In genomic region chr5:41697958-41698357, GRCm38 (mm10) we compare ENCODE assay signal across 14 mouse cellular contexts. TPM values are rescaled to one million over a fixed set of nuclear protein-coding genes. Genes with fewer than 3 reads are reported as not detected.
DNase-seq lines count a peak whose midpoint lies in the region; ATAC-seq and TF ChIP-seq lines count a peak whose summit lies in the region.
"Had no signal": no experiment of that assay in that cellular context is flagged by ENCODE, and none has a peak within 500 bp of the region (broad histone marks: within the 10 kb centered on the region; RNA-seq: fewer than 3 reads in every experiment).

No protein-coding gene starts in this region.

- no peak overlapping the region for H3K4me2 ChIP-seq in forebrain, embryonic 13.5 days
- H3K4me2 ChIP-seq: embryonic facial prominence, embryonic 15.5 days; neural tube, embryonic 12.5 days had no signal

- no peak for DNase-seq in forebrain, embryonic 10.5 days (ENCODE audit: extremely low spot score, low spot score)
- no peak for DNase-seq in layer of hippocampus, adult 2 months (ENCODE audit: low spot score in 2 of 2)
- DNase-seq in layer of hippocampus, adult 8-10 months (ENCODE audit: low spot score in 2 of 2) = no peak
- DNase-seq in 416B (ENCODE audit: low read depth) (peak; percentile 67), NIH3T3 (ENCODE audit: low read depth) (peak; percentile 16)
- no peak for DNase-seq in urinary bladder, postnatal 10 days (ENCODE audit: low spot score)
- no peak for DNase-seq in cerebellum, adult 8-10 months
- DNase-seq: cerebellum, postnatal 14 days; heart, postnatal 36 days had no signal

- peak; percentile 50 for TF ChIP-seq CTCF in layer of hippocampus, adult 2 months (conservative IDR thresholded peaks at IDR 0.05)

- H3K9ac ChIP-seq in forebrain, embryonic 13.5 days = no peak overlapping the region
- H3K9ac ChIP-seq: embryonic facial prominence, embryonic 15.5 days; neural tube, embryonic 12.5 days had no signal

- no peak overlapping the region for H3K27ac ChIP-seq in forebrain, embryonic 13.5 days
- no peak overlapping the region for H3K27ac ChIP-seq in forebrain, embryonic 10.5 days
- H3K27ac ChIP-seq in layer of hippocampus, adult 2 months = no peak overlapping the region
- H3K27ac ChIP-seq: embryonic facial prominence, embryonic 15.5 days; midbrain, embryonic 10.5 days; neural tube, embryonic 12.5 days had no signal

- H3K4me1 ChIP-seq in forebrain, embryonic 13.5 days = no peaks in the 10 kb centered on the region
- no peaks in the 10 kb centered on the region for H3K4me1 ChIP-seq in forebrain, embryonic 10.5 days
- H3K4me1 ChIP-seq: embryonic facial prominence, embryonic 15.5 days; midbrain, embryonic 10.5 days; neural tube, embryonic 12.5 days had no signal

- no peaks in the 10 kb centered on the region for H3K9me3 ChIP-seq in forebrain, embryonic 13.5 days (replicated peaks)
- H3K9me3 ChIP-seq in forebrain, embryonic 10.5 days = no peaks in the 10 kb centered on the region
- H3K9me3 ChIP-seq: embryonic facial prominence, embryonic 15.5 days; midbrain, embryonic 10.5 days; neural tube, embryonic 12.5 days had no signal

- H3K27me3 ChIP-seq in forebrain, embryonic 13.5 days = no peaks in the 10 kb centered on the region
- H3K27me3 ChIP-seq in forebrain, embryonic 10.5 days (ENCODE audit: poor library complexity, severe bottlenecking) = no peaks in the 10 kb centered on the region
- H3K27me3 ChIP-seq: embryonic facial prominence, embryonic 15.5 days; neural tube, embryonic 12.5 days had no signal

- 0 out of 2 replicates have a peak, but pooled peaks have one; percentile 43 for ATAC-seq in forebrain, embryonic 13.5 days
- ATAC-seq: activated CD4-positive, CD25-positive, alpha-beta regulatory T cell, adult 4 months had no signal

- H3K36me3 ChIP-seq in forebrain, embryonic 13.5 days (ENCODE audit: poor library complexity, severe bottlenecking) = no peaks in the 10 kb centered on the region
- H3K36me3 ChIP-seq in forebrain, embryonic 10.5 days (replicated peaks) = 0 out of 2 replicates have a peak, but pooled peaks cover 2% of the 10 kb centered on the region
- H3K36me3 ChIP-seq: embryonic facial prominence, embryonic 15.5 days; midbrain, embryonic 10.5 days; neural tube, embryonic 12.5 days had no signal

- H3K4me3 ChIP-seq in forebrain, embryonic 13.5 days = no peak overlapping the region
- no peak overlapping the region for H3K4me3 ChIP-seq in forebrain, embryonic 10.5 days
- H3K4me3 ChIP-seq in layer of hippocampus, adult 2 months = no peak overlapping the region
- H3K4me3 ChIP-seq: embryonic facial prominence, embryonic 15.5 days; midbrain, embryonic 10.5 days; neural tube, embryonic 12.5 days had no signal

RNA-seq across cellular contexts. Expression of gene Rab28, which starts 10.0 kb away (rescaled TPM):
- polyA plus RNA-seq in forebrain, embryonic 13.5 days (2015; fragmentation: Nextera tagmentation; extraction: Ambion mirVana) = 84.4 and 85.7 TPM in 2 replicates
- 77.3 and 81.1 TPM in 2 replicates for polyA plus RNA-seq in forebrain, embryonic 10.5 days (2016; fragmentation: Nextera tagmentation; extraction: Ambion mirVana)
- 10 to 100 TPM; 80.5 to 87.3 TPM for total RNA-seq in layer of hippocampus, adult 2 months (2021)
- total RNA-seq in layer of hippocampus, adult 8-10 months (2022) = 10 to 100 TPM; 76.1 to 84.6 (median 81.1) TPM

Comparison
In these comparisons a context has a peak if more than half of its experiments do, and no peak if none do; other contexts are left out.
1. DNase-seq: peak in 416B (single experiment) and NIH3T3 (single experiment); none in forebrain, embryonic 10.5 days (single experiment), layer of hippocampus, adult 2 months (0 of 2), layer of hippocampus, adult 8-10 months (0 of 2), urinary bladder, postnatal 10 days (single experiment) and cerebellum, adult 8-10 months (single experiment).